Mouse (Mus musculus): ENCODE data around the gene Spock3.

DNA sequence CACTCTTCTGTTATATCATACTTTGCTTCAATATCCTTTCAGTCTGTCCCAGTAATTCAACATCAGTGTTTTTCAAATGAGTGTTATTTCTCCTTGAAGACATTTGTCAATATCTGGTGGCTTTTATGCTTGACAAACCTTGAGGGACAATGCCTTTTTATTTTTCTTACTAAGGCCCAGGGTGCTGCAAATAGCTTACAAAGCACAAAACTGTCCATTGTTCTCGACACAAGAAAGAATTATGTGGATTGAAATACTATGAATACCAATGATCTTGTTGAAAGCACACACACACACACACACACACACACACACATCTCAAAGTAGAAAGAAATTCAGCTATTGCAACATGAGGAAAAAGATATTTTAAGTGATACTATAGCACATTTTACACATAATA, 159.0 kb downstream of the Spock3 start:
- no peak for TF ChIP-seq POLR2A (IDR thresholded peaks at IDR 0.05; ENCODE audit: borderline replicate concordance, low read depth, low read length)
- TF ChIP-seq CTCF (IDR thresholded peaks at IDR 0.05; ENCODE audit: low read depth, low read length), result no peak
